Mouse (Mus musculus): ENCODE results near the gene Josd2.

The Josd2 gene

DNA sequence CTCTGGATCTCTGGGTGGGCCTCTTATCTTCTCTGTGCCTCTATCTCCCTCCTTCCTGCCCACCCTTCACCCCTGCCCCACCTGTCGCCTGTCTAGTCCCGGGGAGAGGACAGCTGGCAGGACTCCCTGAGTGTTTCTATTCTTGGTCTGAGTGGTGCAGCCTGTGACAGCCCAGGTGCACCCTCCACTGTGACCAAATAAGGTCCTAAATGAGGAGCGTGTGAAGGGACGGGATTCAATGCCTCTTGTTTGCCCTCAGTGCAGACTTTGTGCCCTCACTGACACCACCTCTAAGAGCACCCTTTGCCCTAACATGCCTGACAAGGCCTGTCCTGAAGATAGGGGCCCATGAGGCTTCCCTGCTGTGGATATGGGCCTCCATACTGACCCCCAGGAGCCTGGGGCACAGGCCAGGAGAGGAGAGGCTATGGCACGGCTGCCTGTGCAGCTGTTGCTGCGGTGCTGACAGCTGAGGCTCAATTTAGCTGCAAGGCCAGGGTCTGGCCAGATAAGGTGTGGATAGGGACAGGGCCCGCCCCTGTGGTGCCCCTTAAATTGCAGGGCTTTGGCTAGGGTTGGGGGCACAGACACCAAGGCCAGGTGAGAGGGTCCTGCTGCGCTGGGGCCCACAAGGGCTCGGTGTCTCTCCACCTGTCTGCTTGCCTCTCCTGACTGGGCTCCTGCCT is 5.3 kb downstream of the Josd2 start:
- no peak for DNase-seq

DNA sequence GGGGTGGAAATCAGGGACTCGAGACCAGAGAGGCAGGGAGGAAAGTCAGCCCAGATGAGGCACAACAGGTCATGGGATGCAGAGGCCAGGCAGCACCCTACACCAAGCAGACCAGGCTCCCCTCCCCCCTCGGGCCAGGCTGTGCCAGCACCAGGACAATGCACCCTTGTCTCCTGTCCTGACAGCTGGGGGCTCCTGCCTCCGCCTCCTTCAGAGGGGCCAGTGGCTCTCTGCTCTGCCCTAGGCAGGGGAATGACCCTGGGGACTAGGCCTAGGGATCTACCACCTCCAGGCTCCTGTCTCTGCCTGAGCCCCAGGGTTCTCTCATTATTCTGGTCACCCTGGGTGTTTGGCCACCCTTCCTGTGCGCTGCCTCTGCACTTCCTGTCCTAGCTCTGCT is 6.6 kb downstream of the Josd2 start:
- no peak for DNase-seq

DNA sequence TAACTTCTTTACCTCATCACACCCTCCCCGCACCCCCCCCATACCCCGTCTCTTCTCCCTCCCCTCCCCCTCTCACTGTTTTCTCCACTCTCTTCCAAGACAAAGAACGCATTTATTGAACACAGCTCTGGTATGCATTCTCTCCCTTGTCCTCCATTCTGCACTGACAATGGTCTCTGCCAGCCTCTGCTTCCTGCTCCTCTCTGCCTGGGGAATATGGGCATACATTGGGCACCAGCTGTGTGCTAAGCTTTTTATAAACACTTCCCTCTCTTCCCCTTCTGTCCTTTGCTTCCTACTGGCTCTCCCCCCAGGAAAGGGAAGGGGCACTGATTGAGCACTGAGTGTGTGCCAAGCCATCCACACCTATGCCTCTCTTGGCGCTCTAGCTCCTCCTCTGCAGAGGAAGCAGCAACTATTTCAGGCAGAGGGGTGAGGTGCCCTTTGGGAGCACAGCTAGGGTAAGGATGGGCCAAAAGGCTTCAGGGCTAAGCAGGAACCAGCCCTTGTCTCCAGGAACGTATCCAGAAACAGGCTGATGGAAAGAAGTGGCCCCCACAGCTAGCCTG is 7.3 kb downstream of the Josd2 start:
- no peak for DNase-seq

DNA sequence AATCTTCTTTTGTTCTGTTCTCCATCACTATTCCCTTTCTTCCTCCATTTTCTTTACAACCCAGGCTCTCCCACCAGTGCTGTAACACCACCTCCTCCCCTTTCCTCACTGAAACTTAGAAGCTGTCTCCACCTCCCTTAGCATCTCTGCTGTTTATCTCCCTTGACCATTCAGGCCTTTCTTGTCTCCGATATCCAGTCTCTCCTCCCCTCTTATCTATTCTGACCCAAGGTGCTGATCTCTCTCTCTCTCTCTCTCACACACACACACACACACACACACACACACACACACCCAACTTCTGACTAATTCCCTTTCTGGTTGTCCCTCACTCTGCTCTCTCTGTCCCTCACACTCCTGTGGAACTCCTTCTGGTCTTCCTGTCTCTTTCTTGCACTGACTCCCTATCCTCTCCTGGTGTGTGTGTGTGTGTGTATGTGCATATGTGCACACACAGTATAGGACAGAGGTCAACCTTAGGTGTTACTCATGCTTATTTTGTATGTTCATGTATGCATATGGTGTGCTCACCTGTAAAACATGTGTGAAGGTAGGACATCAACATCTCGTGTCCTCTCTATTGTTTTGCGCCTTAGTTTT is 15.2 kb downstream of the Josd2 start:
- no peak for DNase-seq

DNA sequence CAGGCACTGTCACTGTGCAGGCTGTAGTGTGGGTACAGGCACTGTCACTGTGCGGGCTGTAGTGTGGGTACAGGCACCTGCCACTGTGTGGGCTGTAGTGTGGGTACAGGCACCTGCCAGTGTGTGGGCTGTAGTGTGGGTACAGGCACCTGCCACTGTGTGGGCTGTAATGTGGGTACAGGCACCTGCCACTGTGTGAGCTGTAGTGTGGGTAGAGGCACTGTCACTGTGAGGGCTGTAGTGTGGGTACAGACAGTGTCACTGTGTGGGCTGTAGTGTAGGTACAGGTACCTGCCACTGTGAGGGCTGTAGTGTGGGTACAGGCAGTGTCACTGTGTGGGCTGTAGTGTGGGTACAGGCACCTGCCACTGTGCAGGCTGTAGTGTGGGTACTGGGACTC is 16.3 kb downstream of the Josd2 start:
- peak in 1 of 2 experiments; percentile 0 for DNase-seq

DNA sequence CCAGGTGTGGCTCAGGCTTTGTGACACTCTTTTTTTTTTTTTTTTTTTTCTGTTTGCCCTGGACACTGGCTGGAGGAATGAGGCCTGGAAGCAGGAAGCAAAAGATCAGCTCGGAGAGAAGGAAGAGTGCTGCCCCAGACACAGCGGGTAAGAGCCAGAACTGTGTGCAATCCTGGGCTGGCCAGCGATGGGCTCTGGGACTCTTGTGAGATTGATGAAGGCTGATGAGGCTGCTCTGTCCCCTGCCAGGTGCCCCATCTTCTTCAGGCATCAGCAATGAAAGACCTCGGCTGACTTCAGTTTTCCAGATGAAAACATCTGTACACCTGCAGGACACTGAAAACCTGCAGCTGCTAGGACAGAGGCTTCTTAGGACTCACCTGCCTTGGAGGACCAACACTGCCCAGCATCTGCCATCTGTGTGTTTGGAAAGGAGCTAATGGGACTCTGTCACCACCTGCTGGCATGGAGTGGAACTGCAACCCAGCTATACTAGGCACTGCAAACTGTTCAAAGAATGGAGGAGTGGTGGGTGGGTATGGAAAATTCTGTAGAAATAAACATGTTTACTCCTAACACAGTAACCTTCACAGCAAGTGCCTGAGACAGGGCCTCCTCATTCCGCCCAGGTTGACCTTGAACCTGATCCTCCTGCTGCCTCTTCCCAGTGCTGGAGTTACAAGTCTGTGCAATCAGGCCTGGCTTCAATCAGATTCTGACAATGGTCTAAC is 17.2 kb downstream of the Josd2 start:
- DNase-seq = peak; percentile 86 to 87

DNA sequence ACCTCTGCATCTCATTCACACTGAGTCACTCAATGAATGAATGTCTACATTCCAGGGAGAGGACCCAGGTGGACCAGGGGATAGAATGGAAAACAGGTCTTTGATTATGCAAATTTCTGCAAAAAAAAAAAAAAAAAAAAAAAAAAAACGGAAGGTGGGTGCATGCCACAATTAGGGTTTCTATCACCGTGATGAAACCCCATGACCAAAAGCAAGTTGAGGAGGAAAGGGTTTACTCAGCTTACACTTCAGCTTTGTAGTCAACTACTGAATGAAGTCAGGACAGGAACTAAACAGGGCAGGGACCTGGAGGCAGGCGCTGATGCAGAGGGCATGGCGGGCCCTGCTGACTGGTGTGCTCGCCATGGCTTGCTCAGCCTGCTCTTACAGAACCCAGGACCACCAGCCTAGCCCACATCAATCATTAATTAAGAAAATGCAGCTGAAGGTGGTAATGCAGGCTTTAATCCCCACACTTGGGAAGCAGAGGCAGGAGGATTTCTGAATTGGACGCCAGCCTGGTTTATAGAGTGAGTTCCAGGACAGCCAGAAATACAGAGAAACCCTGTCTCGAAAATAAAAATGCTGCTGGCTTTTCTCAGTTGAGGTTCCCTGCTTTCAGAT is 17.9 kb downstream of the Josd2 start:
- peak; percentile 1 for DNase-seq

DNA sequence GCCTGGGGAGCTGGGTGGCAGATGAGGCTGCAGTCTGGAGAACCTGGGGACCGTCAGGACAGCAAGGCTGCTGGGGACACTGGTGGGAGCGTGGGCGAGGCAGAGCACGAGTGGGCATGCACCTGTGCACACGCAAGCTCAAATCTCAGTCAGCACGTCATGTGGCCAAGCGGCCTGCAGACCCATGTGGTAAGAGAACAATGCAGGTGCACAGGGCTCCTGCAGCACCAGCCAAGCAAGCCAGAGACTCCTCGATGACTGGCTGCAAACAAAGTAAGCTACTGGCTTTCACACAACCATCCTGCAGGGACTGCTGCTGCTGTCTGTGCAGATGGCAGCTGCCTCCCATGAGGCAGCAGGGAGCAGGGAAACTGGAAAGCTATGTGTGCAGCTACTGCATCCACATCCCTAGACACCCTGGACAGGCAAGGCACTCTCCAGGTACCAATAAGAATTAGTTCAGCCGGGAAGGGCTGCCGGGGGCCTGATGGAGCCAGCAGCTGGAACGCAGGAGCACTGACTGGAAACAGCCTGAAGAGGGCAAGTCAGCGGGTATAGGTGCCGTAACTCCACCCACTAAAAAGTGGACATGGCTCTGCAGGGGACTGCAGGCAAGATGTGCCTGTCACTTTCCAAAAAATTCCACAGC is 19.3 kb downstream of the Josd2 start:
- DNase-seq = peak; percentile 0 to 3

DNA sequence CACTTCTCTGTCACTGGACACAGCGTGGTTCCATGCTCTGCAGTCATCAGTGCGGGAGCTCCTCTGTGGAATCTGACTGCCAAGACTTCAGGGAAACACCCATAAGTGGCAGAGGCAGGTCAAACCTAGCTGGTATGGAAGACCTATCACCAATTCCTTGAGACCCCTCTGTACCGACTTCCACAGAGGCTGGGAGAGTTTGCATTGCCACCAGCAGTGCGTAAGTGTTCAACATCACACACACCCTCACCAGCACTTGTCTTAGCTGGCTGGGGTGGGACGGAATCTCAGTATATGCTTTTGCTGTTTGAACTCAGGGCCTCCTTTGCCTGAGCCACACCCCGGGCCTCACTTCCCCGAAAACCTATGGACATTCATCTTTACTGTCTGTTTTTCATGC is 20.2 kb downstream of the Josd2 start:
- peak in 1 of 2 experiments; percentile 0 for DNase-seq

DNA sequence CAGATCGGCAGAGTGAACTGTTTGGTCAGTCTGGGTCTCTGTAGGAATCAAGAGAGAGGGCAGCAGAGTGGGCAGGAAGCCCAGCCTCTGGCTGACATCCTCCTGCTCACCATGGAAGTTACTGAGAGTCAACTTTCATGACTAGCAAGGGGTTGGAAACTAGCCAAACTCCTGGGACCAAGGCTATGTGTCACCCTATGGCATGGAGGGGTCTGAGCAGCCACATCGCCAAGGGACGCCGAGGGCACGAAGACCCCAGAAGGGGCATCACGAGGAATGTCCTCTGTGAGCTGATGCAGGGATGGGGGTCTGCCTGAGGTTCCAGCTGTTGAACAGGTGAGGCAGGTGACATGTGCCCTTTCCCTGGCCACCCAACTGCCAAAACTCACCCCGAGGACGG is 20.8 kb downstream of the Josd2 start:
- peak; percentile 1 to 2 for DNase-seq

DNA sequence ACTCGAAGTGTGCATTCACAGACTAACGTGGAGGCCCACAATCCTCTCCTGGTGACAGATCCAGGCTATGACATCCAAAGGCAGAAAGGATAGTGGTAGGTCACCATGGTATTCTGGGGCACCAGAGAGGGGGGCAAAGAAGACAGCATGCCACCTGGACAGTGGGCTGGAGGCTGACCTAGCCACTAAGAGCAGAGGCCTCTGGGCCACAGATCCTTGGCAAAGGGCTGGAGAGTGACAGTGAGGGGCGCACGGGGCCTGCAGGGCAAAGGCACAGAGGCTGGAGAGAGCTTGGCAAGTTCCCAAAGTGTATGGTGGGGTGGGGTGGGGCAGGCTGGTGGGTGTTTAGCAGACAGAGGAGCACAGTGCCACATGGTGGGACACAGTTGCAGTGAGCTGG is 22.5 kb downstream of the Josd2 start:
- DNase-seq = no peak

DNA sequence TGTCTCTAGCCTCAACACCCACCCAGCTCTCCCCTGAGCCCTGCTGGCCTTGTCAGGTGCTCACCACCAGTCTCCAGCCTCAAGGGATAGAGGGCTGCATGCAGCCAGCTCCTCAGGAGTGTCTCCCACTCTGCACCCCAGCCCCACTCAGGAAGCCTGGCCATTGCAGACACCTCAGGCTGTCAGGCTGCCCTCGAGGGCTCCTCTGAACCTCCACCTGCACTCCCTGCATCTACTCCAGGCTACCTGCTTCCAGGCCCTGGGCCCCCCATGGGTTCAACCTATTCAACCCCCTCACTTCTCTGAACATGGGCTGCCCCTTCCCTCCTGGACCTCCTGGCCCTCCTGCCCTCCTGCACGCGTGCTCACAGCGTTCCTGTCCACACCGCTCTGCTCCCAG is 23.6 kb downstream of the Josd2 start:
- DNase-seq = no peak

DNA sequence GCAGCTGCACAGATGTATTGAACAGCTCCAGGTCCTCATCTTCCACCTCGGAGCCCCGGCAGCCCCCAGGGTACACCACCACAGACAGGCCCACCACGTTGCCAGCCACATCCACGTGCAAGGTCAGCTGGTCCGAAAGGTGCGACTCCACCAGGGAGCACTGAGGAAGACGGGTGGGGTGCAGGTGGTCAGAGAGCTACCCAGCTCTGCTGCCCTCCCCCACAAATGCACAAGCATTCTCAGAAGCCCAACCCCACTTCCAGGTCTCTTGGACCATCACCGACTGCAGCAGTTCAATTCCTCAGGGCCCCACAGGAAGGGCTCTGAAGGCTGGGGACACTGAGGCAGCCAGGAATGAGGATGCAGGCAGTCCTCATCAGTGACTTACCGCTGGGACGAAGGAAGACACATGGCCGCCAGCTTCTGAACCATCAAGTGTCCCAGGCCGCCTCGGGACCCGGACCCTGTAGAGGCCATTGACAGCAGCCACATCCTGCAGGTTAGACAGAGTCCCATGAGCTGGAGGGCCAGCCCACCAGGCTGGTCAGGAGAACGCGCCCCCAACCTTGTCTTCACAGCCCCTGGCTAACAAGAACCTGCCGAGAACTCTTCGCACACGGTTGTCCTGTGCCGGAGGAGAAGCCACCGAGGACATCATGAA is 24.5 kb downstream of the Josd2 start:
- no peak for DNase-seq

DNA sequence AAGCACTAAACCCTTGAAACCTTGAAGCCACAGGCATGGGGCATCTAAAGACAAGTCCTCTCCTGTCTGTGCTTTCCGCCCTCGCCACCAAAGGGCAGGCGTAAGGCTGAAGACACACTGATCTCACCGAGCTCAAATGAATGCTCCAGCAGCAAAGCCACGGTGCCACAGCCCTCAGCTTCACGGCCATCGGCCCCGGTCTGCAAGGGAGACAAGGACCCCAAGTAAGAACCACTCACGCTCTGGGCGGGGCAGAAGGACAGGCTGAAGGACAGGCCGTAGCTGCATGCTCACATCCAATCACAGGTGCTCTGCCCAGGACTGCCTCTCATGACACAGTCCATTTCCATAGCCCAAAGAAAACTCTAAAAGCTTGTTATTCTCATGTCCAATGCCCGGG is 26.9 kb downstream of the Josd2 start:
- DNase-seq = no peak

DNA sequence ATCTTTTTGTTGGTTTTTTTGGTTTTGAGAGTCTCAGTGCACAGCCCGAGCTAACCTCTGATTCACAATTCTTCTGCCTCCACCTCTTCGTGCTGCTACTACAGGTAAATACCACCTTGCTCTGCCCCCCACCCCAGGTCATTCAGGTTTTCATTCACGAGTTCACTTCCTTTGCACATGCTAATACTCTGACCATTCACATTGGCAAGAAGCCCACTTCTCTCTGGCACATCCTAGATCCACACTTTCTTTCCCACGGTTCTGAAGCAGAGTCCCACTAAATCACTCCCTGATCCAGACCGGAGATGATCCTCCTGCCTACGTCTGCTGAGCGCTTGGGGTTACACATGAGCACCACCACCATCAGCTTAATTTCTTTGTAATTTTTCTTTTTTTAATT is 27.3 kb downstream of the Josd2 start:
- DNase-seq = no peak

DNA sequence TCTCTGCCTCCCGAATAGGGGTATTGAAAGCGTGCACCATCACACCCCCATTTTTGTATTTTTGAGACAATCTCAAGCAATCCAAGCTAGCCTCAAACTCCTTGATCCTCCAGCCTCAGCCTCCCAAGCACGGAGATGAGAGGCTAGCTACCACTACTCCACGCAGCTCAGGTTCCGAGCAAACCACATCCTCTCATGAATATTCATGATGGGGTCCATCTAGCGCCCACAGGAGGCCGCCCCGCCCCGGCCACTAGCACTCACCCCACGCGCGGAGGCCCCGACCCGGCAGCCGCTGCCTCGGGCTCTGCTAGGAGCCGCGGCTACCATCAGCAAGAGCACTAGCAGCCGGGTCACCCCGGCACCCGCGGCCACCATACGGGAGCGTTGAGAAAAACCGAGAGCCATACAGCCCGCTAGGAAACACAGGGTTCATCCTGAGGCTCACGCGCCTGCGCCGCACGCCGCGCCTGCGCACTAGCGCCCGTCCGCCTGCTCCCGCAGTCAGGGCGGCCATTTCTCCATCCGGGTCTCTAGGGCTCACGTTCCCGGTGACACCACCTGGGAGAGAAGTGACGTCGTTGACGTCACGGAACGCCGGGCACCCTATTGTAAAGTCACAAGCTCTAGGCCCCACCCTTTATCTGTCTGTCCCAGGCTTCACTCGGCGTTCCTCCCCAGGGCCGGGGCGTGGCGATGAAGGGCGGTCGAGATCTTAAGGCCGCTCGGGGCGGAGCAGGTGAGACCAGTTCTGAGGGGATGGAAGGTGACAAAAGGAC is 28.4 kb downstream of the Josd2 start, which contains the start of the genes Emc10 and Fam71e1:
Gene Emc10 (minus strand): TSS at position 538 of the 779 bp plus-strand sequence.
Gene Fam71e1 (plus strand): TSS at position 590 of the 779 bp plus-strand sequence.
- peak; percentile 98 to 99 for DNase-seq

DNA sequence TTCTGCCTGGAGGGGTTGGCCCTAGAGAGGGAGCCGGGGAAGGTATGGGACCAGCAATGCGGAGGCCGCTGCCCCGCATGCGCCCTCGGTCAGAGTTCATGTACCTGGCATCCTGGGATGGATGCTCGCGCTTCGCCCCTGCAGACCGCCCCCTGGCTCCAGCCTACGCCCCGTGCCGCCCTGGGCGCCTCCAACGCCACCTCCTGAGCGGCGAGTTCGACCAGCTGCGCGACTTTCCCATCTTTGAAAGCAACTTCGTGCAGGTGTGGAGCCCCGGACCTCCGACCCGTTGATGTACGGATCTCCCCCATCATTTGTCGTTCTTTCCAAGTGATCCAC is 29.0 kb downstream of the Josd2 start:
- no peak for DNase-seq

DNA sequence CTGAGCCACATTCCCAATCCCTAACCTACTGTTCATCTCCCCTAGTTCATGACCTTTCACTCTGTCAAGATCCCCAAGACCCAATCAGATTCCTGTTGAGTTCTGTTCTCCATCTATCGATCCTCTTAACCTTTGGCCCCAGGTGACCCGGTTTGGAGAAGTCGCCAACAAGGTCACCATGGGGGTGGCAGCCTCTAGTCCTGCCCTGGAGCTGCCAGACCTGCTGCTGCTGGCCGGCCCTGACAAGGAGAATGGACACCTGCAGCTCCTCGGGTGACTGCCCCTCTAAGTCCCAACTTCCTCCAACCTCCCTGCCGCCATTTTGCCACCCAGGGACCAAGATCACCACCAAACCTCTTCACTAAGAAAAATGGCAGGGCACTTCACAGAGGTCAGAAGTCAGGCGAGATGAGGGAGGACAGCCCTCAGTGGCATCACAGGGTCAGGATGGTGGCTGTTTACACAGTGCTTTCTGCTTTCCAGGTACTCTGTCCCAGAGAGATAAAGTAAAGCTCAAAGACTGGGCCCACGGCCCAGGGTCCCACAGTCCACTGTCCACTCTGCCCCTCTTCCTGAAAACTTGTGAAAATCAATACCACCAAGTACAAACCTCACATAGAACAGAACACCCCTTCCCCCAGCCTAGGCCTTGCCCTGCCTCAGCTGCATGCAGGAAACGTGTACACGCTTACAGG is 29.7 kb downstream of the Josd2 start:
- no peak for DNase-seq

DNA sequence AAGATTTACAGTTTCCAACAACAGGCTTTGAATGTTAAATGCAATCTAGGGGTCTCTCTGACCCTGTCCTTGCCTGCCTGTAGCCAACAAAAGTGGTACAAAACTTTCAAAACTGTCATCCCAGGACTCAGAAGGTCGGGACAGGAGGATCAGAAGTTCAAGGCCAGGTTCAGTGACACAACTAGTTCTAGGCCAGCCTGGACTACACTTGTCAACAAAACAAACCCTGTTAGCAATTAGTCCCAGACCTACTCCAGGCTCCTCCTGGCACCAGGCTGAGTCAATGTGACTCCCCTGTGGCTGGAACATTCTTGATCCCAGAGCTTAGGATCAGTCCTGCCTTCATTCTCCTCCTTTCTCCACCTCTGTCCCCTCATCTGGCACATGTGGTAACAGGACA is 31.1 kb downstream of the Josd2 start:
- no peak for DNase-seq

DNA sequence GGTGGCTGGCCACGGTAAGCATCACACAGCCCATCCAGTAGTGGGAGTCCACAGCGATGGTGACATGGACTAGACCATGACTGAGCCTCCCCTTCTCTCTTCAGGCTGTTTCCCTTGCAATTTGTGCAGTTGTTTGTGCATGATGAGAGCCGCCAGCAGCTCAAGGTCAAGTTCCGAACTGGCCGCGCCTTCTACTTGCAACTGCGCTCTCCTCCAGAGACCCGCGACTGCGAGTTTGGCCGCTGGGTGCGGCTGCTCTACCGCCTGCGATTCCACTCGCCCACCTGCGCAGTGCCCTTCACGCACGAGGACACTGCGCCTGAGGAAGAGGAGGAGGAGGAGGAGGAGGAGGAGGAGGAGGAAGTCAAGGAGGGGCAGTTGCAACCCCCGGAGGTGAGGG is 32.3 kb downstream of the Josd2 start:
- DNase-seq = no peak
